Mouse (Mus musculus): ENCODE measurements at regions not wholly inside any gene's neighbourhood (a gene's known extent, or its start where the extent isn't known, plus 50 kb on each side); places are given as distances from the start of the nearest gene placed in this dataset.

- Histone ChIP-seq H3K36me3 (ENCODE audit: insufficient read depth, low read length) (no peaks in the 10 kb centered on the region), H3K4me2 (ENCODE audit: low read depth, low read length) (no peak overlapping the region), H3K9ac (replicated peaks; ENCODE audit: low read length) (no peak overlapping the region), H3K9me3 (ENCODE audit: low read length) (no peaks in the 10 kb centered on the region), H3K4me3 (ENCODE audit: low read length) (no peak overlapping the region), H3K27ac (no peak overlapping the region), H3K4me1 (ENCODE audit: insufficient read depth, low read length) (peaks cover 8% of the 10 kb centered on the region), H3K27me3 (ENCODE audit: insufficient read depth, low read length) (no peaks in the 10 kb centered on the region)
- DNase-seq (ENCODE audit: low spot score) (peak; percentile 47), ATAC-seq (no peak)
- TF ChIP-seq CTCF (IDR thresholded peaks at IDR 0.05; ENCODE audit: low read depth): no peak
- WGBS: 24% methylated on average over 6 of the region's 6 CpGs
Observed at GRCm38 (mm10) chr1:132799258-132799657, 57.7 kb upstream of the Nfasc start.

- no peak for ATAC-seq
- Histone ChIP-seq H3K4me1 (ENCODE audit: insufficient read depth, low read length) (no peaks in the 10 kb centered on the region), H3K27me3 (ENCODE audit: insufficient read depth, low read length) (no peaks in the 10 kb centered on the region), H3K27ac (no peak overlapping the region), H3K9me3 (ENCODE audit: low read length) (no peaks in the 10 kb centered on the region), H3K9ac (replicated peaks; ENCODE audit: low read length) (no peak overlapping the region), H3K36me3 (ENCODE audit: insufficient read depth, low read length) (no peaks in the 10 kb centered on the region), H3K4me3 (ENCODE audit: low read length) (no peak overlapping the region), H3K4me2 (ENCODE audit: low read depth, low read length) (no peak overlapping the region)
- no peak for DNase-seq (ENCODE audit: low spot score)
- 91% methylated on average over 1 of the region's 1 CpGs for WGBS
- TF ChIP-seq CTCF (IDR thresholded peaks at IDR 0.05; ENCODE audit: low read depth): no peak
Observed at GRCm38 (mm10) chr1:132794462-132794861, 52.9 kb upstream of the Nfasc start.

Data from hindbrain, postnatal 0 days (tissue).